Mouse (Mus musculus) CH12.LX (cell line): Measurements from ENCODE around the gene Pdzd3.
A peak's percentile ranks its signal among the peaks of the same experiment; 100 is the strongest.

Source experiments
- TCF12 ChIP-seq: IDR thresholded peaks from 2 replicates; pipeline ENCODE4 v1.6.1; 2014; ENCODE audit warnings: low read depth, mild to moderate bottlenecking, inconsistent platforms, low read length, improper control_type of control experiment
- USF1 ChIP-seq: IDR thresholded peaks from 2 replicates; pipeline ENCODE4 v1.6.1; 2014; ENCODE audit warnings: low read depth, mild to moderate bottlenecking, inconsistent platforms, low read length, improper control_type of control experiment

GRCm38 (mm10) chr9:44233802-44234478 lies 17.3 kb downstream of the Pdzd3 start, which contains the start of gene Cbl:
- TF ChIP-seq USF1 (no peak), TCF12 (peak; percentile 63)
